Mouse (Mus musculus) neural tube, embryonic 15.5 days (tissue): ENCODE measurements around the gene Adamts8. TPM values are rescaled to one million over a fixed set of nuclear protein-coding genes. Genes with fewer than 3 reads are reported as not detected.
A peak's percentile ranks its signal among the peaks of the same experiment; 100 is the strongest.

ENCODE experiments used
- ATAC-seq: fragments of 200-750 bp; cut with Nextera tagmentation; 2 replicates; pipeline ENCODE4 v1.8.0; 2017; ENCODE audit warnings: mild to moderate bottlenecking, moderate TSS enrichment, moderate library complexity; ENCODE audit not compliant: low FRiP score
- H3K27ac ChIP-seq: fragments of 300-500 bp; sonication (generic); replicated peaks from 2 replicates; pipeline ENCODE4 v1.5.1; 2015; ENCODE audit warnings: mild to moderate bottlenecking, inconsistent platforms
- H3K27me3 ChIP-seq: fragments of 300-500 bp; sonication (generic); replicated peaks from 2 replicates; pipeline ENCODE4 v1.6.1; 2015; ENCODE audit warnings: inconsistent platforms
- H3K36me3 ChIP-seq: fragments of 300-500 bp; sonication (generic); 2 replicates; pipeline ENCODE4 v1.6.1; 2015; ENCODE audit warnings: inconsistent platforms
- H3K4me1 ChIP-seq: fragments of 300-500 bp; sonication (generic); 2 replicates; pipeline ENCODE4 v1.6.1; 2015; ENCODE audit warnings: inconsistent platforms
- H3K4me2 ChIP-seq: fragments of 300-500 bp; sonication (generic); 2 replicates; pipeline ENCODE4 v1.6.1; 2015; ENCODE audit warnings: inconsistent platforms, mild to moderate bottlenecking, moderate library complexity
- H3K4me3 ChIP-seq: fragments of 300-500 bp; sonication (generic); replicated peaks from 2 replicates; pipeline ENCODE4 v1.5.1; 2015; ENCODE audit warnings: mild to moderate bottlenecking, inconsistent platforms
- H3K9ac ChIP-seq: fragments of 300-500 bp; sonication (generic); replicated peaks from 2 replicates; pipeline ENCODE4 v1.6.1; 2015; ENCODE audit warnings: mild to moderate bottlenecking, inconsistent platforms
- H3K9me3 ChIP-seq: fragments of 300-500 bp; sonication (generic); replicated peaks from 2 replicates; pipeline ENCODE4 v1.6.1; 2016; ENCODE audit warnings: inconsistent platforms
- WGBS: fragments of 180-500 bp; shearing (Covaris S2); methylation state at CpG from one replicate; pipeline ENCODE4 v1.1.7; 2015; ENCODE audit warnings: mixed read lengths; 5-methylcytosine and 5-hydroxymethylcytosine counted together
- polyA plus RNA-seq: library from polyadenylated mRNA; unstranded; fragments of >200 nt; fragmentation: Nextera tagmentation; extraction: Ambion mirVana; gene quantifications from 2 replicates; pipeline ENCODE4 v1.2.1, GENCODE M21; 2015

The Adamts8 gene
- polyA plus RNA-seq, 1 experiment from 2014 or later: 2.6 TPM

DNA sequence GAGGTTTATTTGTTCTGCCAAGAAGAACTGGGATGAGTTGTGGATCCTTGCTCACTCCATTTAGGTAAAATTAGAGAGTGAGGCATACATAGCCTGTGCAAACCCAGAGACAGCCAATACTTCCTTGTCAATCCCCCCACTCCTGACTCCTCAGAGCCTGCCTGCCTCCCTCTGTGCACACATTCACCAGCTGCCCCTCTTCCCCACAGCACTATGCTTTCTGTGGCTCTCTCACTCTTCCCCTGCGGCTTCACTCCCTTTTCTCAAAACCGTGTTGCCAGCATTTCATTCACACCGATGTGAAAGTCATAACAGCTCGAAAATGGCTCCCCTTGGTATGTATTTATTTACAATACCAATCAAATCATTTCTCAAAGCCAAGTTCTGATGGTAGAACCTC, 10.0 kb upstream of the Adamts8 start:
- 0 out of 2 replicates have a peak, but pooled peaks cover 7% of the 10 kb centered on the region for H3K4me1 ChIP-seq
- no peaks in the 10 kb centered on the region for H3K9me3 ChIP-seq
- no peak for ATAC-seq
- no peak overlapping the region for H3K4me2 ChIP-seq
- H3K9ac ChIP-seq: no peak overlapping the region
- H3K27ac ChIP-seq: no peak overlapping the region
- 62% methylated on average over 4 of the region's 4 CpGs for WGBS
- H3K27me3 ChIP-seq: no peaks in the 10 kb centered on the region
- H3K36me3 ChIP-seq: no peaks in the 10 kb centered on the region
- H3K4me3 ChIP-seq: no peak overlapping the region

DNA sequence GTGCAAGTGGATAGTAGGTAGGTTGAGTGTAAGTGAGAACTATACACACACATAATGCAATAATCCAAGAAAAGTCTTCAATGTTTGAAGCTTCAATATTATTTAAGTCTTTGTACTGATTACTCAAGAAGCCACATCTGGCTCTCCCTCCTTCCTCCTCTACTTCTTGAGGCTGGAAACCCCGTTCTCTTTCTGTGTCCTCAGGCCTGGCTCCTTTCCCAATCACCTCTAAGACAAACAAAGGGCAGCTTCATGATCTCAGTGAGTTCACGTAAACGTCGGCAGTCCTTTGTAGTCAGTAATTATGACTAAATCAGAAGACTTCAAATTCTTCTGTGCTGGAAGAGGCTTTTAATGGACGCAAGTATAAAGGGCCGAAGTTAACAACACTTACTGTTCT, 7.5 kb upstream of the Adamts8 start:
- H3K9me3 ChIP-seq: no peaks in the 10 kb centered on the region
- H3K4me2 ChIP-seq: no peak overlapping the region
- ATAC-seq: no peak
- H3K4me3 ChIP-seq: no peak overlapping the region
- no peaks in the 10 kb centered on the region for H3K36me3 ChIP-seq
- no peak overlapping the region for H3K9ac ChIP-seq
- 63% methylated on average over 6 of the region's 6 CpGs for WGBS
- H3K4me1 ChIP-seq: 0 out of 2 replicates have a peak, but pooled peaks cover 7% of the 10 kb centered on the region
- H3K27me3 ChIP-seq: no peaks in the 10 kb centered on the region
- no peak overlapping the region for H3K27ac ChIP-seq

DNA sequence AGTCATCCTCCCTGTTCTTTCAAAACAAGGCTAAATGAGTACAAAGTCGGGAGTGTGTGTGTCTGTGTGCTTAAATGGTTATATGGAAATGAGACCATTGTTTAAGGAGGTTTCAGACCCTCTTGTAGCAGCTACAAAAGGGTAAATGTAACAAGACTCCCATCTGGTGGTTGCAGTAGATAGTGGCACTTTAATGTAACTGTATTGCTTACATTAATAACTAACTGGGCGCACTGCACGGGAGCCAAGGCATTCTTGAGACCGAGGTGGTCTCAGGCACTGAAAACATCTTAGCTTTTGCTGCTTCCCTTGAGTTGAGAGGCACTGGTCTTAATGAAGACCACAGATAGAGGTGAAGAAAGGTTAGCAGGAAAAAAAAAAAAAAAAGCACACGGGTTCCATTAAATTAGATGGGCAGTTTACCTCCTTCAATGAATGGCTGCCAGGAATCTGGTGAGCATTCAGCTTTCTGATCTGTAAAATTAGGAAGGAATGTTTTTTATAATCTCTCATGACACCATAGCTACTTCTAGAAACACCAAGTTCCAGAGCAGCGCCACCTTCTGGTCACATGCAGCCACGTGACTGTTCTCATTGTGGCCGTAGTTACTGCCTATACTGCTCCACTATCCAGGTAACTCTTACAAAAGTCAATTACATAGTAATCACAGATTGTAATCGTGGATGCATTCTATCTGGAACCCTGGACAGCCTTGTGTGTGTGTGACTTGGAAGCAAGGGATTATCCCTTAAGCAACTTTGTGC, 5.5 kb upstream of the Adamts8 start:
- Histone ChIP-seq H3K27me3 (peaks cover 15% of the 10 kb centered on the region), H3K4me3 (no peak overlapping the region), H3K9me3 (no peaks in the 10 kb centered on the region), H3K4me1 (peaks cover 8% of the 10 kb centered on the region), H3K36me3 (no peaks in the 10 kb centered on the region), H3K27ac (no peak overlapping the region), H3K4me2 (peak overlapping the region; percentile 44), H3K9ac (no peak overlapping the region)
- peak; percentile 84 for ATAC-seq
- 36% methylated on average over 9 of the region's 9 CpGs for WGBS

DNA sequence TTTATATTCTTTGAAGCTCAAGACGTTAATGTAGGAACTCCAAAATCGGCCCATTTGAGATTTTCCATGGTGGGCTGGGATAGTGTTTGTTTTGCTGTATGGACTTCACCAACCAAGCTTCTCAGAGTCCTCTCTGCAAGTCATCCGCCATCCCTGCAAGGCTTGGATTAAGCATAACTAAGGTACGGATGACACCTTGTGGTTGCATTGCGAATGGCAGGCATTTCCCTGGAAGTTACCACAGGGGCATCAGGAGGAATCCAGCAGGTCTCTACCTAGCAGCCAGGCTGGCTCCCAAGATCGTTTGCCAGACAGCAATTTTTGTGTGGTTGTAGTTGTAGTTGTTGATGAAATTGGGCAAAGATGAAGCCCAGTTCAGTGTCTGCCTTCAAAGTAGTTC, 2.0 kb upstream of the Adamts8 start:
- H3K36me3 ChIP-seq: no peaks in the 10 kb centered on the region
- ATAC-seq: no peak; the same call in 1 of the 2 replicates
- H3K4me1 ChIP-seq: peaks cover 25% of the 10 kb centered on the region
- H3K4me3 ChIP-seq: no peak overlapping the region
- no peaks in the 10 kb centered on the region for H3K9me3 ChIP-seq
- no peak overlapping the region for H3K9ac ChIP-seq
- H3K4me2 ChIP-seq: no peak overlapping the region
- peaks cover 32% of the 10 kb centered on the region for H3K27me3 ChIP-seq
- 7% methylated on average over 6 of the region's 6 CpGs for WGBS
- no peak overlapping the region for H3K27ac ChIP-seq

DNA sequence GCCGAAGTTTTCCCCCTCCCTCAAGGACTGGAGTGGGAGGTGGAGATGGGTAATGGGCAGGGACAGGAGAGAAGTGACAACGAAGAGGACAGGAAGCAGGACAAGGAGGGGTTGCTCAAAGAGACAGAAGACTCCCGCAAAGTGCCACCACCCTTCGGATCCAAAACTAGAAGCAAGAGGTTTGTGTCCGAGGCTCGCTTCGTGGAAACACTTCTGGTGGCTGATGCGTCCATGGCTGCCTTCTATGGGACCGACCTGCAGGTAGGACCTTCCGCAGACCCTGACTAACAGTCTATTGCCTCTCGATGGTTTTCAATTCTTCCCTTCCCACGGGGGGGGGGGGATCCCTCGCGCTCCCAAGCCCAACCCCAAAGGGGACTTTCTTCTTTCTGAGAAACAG, 979 bp downstream of the Adamts8 start:
- H3K4me2 ChIP-seq: peak overlapping the region; percentile 91
- H3K27me3 ChIP-seq: peaks cover 40% of the 10 kb centered on the region

DNA sequence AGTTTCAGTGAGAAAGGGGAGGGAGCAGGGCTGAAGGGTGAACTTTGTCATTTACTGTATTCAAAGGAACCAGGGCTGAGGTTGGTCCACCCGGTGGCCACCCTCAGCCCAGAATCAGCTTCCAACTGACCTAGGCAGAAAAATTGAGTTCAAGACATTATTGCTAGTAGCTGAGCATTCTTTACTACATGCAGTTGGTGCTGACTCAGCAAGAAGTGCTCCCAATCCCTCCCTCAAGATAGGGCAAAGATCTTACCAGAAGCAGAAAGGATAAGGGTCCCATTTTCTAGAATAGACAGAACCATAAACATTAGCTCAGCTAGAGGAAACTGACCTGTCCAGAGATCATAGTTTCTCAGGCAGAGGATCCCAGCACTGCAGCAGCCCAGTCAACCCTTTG, 1.9 kb downstream of the Adamts8 start:
- H3K9ac ChIP-seq: 0 out of 2 replicates have a peak overlapping the region, but pooled peaks have one; percentile 15
- H3K27ac ChIP-seq: no peak overlapping the region
- H3K4me3 ChIP-seq: 0 out of 2 replicates have a peak overlapping the region, but pooled peaks have one; percentile 68
- no peak for ATAC-seq
- H3K4me1 ChIP-seq: peaks cover 21% of the 10 kb centered on the region
- WGBS: 11% methylated on average over 1 of the region's 1 CpGs
- H3K9me3 ChIP-seq: no peaks in the 10 kb centered on the region
- peak overlapping the region; percentile 91 for H3K4me2 ChIP-seq
- H3K36me3 ChIP-seq: no peaks in the 10 kb centered on the region
- peaks cover 40% of the 10 kb centered on the region for H3K27me3 ChIP-seq

More for the DNA sequence above, 979 bp downstream of the Adamts8 start:
- 2% methylated on average over 14 of the region's 14 CpGs for WGBS
- Histone ChIP-seq H3K4me3 (peak overlapping the region; percentile 68), H3K9me3 (no peaks in the 10 kb centered on the region), H3K4me1 (peaks cover 21% of the 10 kb centered on the region), H3K27ac (no peak overlapping the region), H3K36me3 (no peaks in the 10 kb centered on the region), H3K9ac (peak overlapping the region; percentile 70)
- no peak for ATAC-seq

DNA sequence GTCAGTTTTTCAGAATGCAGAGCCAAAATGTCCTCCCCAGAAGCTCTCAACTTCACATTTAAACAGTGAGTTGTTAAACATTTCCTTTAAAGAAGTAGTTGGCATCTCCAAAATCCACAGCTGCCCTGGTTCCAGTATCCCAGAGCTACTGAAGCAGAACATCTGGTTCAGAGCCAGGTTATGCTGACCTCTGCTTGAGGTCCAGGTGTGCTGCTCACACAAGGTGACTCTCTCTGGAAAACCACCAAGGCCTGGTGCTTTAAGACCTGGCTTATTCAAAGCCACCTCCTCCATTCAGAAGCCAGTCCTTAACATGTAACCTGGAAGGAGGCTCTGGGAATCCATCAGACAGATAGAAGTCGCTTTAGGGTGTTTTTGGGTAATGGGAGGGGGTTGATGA, 2.9 kb downstream of the Adamts8 start:
- Histone ChIP-seq H3K27me3 (peaks cover 40% of the 10 kb centered on the region), H3K27ac (no peak overlapping the region), H3K36me3 (no peaks in the 10 kb centered on the region), H3K9ac (no peak overlapping the region), H3K9me3 (no peaks in the 10 kb centered on the region), H3K4me1 (peaks cover 23% of the 10 kb centered on the region), H3K4me3 (no peak overlapping the region), H3K4me2 (no peak overlapping the region)
- no peak for ATAC-seq
- WGBS: 44% methylated on average over 1 of the region's 1 CpGs

DNA sequence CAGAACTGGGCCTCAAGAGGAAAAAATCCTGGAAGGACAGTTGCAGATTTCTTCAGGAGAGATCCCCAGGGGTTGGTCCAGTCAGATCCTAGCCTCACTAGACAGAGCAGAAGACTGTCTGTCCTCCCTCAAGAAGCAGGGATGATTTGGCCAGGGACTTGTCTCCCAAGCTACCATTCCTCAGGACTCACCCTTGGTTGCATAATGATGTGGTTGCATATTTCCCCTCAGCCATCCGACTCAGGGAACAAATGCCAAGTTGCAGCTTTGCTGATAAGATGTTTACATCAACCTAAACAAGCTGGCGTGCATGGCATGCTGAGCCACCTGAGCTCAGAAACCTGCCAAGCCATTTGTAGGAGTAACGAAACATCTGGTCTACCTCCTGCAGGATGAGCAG, 7.1 kb downstream of the Adamts8 start:
- Histone ChIP-seq H3K36me3 (no peaks in the 10 kb centered on the region), H3K27me3 (peaks cover 16% of the 10 kb centered on the region), H3K4me3 (no peak overlapping the region), H3K9me3 (no peaks in the 10 kb centered on the region), H3K4me2 (no peak overlapping the region), H3K27ac (no peak overlapping the region), H3K4me1 (0 out of 2 replicates have a peak, but pooled peaks cover 4% of the 10 kb centered on the region), H3K9ac (no peak overlapping the region)
- no peak for ATAC-seq
- 88% methylated on average over 3 of the region's 3 CpGs for WGBS

DNA sequence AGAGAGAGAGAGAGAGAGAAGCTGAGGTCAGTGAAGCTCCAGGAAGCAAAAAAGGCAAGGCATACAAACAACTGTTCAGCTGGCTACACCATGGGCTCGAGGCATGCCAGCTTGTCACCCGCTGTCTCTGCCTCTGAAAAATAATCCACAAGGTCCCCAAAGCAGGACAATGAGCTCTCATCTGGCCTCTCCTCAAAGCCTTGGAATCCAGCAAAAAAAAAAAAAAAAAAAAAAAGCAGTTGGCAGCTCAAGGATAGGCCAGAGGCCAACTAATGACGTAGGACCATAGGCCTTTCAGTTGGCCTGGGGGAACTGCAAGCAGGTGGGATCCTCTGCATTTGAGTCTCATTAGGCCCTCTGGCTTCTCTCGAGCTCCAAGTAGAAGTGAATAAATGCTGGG, 7.6 kb downstream of the Adamts8 start:
- 74% methylated on average over 4 of the region's 4 CpGs for WGBS
- no peak overlapping the region for H3K4me3 ChIP-seq
- H3K27ac ChIP-seq: no peak overlapping the region
- no peak overlapping the region for H3K9ac ChIP-seq
- H3K9me3 ChIP-seq: no peaks in the 10 kb centered on the region
- peaks cover 11% of the 10 kb centered on the region for H3K27me3 ChIP-seq
- H3K4me2 ChIP-seq: no peak overlapping the region
- H3K36me3 ChIP-seq: no peaks in the 10 kb centered on the region
- ATAC-seq: no peak
- 0 out of 2 replicates have a peak, but pooled peaks cover 4% of the 10 kb centered on the region for H3K4me1 ChIP-seq

DNA sequence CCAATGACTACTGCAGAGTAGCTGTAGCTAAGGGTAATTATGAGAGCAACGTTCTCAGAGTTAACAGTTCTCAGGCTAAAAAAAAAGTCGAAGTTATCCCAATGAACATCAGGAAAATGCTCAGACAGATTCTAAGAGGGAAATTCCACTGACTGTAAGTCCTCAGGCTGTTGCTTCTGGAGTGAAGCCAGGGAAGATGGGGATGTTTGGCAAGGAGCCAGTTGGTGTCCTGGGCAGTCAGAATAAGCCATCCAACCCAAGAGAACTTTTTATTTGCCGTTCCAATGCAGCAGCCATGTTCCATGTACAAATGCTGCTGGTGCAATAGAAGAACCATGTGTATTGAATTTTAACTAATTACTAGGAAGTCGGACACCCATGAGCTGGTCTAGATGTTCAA, 8.2 kb downstream of the Adamts8 start:
- 71% methylated on average over 4 of the region's 4 CpGs for WGBS
- no peak overlapping the region for H3K4me2 ChIP-seq
- H3K27ac ChIP-seq: no peak overlapping the region
- no peaks in the 10 kb centered on the region for H3K9me3 ChIP-seq
- H3K27me3 ChIP-seq: peaks cover 5% of the 10 kb centered on the region; the same call in 1 of the 2 replicates
- 0 out of 2 replicates have a peak, but pooled peaks cover 4% of the 10 kb centered on the region for H3K4me1 ChIP-seq
- H3K36me3 ChIP-seq: no peaks in the 10 kb centered on the region
- ATAC-seq: no peak
- no peak overlapping the region for H3K9ac ChIP-seq
- no peak overlapping the region for H3K4me3 ChIP-seq

DNA sequence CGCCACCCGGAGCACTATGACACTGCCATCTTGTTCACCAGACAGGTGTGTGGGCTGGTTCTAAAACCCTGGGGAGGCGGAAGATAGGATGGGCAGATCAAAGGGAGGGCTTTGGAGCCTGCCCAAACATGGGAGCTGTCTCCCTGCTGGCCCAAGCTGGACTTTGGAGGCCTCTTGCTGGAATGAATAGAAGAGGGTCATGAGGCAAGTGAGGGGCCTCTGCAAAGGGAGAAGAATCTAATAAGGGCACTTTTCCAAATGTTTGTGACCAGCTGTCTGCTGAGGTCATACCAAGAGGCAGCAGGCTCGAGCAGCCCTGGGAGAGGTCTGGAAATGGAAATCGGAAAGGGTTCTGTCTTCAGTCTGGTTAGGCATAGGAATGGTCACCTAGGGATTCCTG, 9.1 kb downstream of the Adamts8 start:
- H3K4me1 ChIP-seq: 0 out of 2 replicates have a peak, but pooled peaks cover 4% of the 10 kb centered on the region
- ATAC-seq: no peak
- no peak overlapping the region for H3K4me2 ChIP-seq
- no peak overlapping the region for H3K4me3 ChIP-seq
- 0 out of 2 replicates have a peak, but pooled peaks cover 3% of the 10 kb centered on the region for H3K27me3 ChIP-seq
- H3K9me3 ChIP-seq: no peaks in the 10 kb centered on the region
- 87% methylated on average over 5 of the region's 5 CpGs for WGBS
- H3K36me3 ChIP-seq: no peaks in the 10 kb centered on the region
- H3K27ac ChIP-seq: no peak overlapping the region
- no peak overlapping the region for H3K9ac ChIP-seq

DNA sequence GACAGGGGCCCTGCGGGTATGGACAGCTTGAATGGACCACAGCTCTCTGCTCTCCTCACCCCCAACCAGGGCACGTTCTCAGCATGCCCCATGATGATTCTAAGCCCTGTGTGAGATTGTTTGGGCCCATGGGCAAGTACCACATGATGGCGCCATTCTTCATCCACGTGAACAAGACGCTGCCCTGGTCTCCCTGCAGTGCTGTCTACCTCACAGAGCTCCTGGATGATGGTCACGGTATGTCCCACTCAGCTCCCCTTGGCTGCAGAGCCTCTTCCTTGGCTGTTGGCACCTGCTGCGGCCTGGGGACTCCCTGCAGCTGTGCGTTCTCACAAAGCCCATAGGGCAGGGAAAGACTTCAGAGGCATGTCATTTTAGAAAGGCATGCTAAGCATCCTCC, 10.9 kb downstream of the Adamts8 start:
- 0 out of 2 replicates have a peak, but pooled peaks cover 4% of the 10 kb centered on the region for H3K4me1 ChIP-seq
- no peak for ATAC-seq
- no peaks in the 10 kb centered on the region for H3K36me3 ChIP-seq
- H3K27ac ChIP-seq: no peak overlapping the region
- no peak overlapping the region for H3K9ac ChIP-seq
- WGBS: 62% methylated on average over 8 of the region's 8 CpGs
- H3K4me3 ChIP-seq: no peak overlapping the region
- no peaks in the 10 kb centered on the region for H3K9me3 ChIP-seq
- H3K27me3 ChIP-seq: no peaks in the 10 kb centered on the region
- no peak overlapping the region for H3K4me2 ChIP-seq
